Mouse (Mus musculus): Measurements from ENCODE around the gene Clip2.

DNA sequence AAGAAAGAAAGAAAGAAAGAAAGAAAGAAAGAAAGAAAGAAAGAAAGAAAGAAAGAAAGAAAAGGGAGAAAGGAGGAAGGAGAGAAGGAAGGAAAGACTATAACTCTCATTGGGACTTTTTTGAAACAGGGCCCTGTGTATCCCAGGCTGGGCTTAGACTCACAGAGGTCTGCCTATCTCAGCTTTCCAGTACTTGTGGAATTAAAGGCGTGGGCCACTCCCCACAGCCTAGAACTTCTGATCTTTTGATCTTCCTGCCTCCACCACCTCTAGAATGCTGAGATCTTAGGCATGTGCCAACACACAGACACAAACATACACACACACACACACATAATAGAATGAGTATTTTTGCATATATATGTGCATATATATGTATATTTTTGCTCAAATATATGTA lies 87.0 kb downstream of the Clip2 start:
- TF ChIP-seq CTCF (IDR thresholded peaks at IDR 0.05; ENCODE audit: low read depth, low read length) (no peak), POLR2A (IDR thresholded peaks at IDR 0.05; ENCODE audit: insufficient read depth, low read length) (no peak), EP300 (IDR thresholded peaks at IDR 0.05; ENCODE audit: insufficient read depth, low read depth, low read length) (no peak)

All from ES-Bruce4 (cell line).